Mouse (Mus musculus) T-helper 17 cell (primary cell): ENCODE measurements around the gene Gm17655.
"Not testable (repeated sequence)": the region's sequence is repeated elsewhere in the genome, so short reads cannot be mapped to it uniquely, and the experiment has no call there.

Source experiments
- in situ Hi-C, 2 experiments: fragments of 300-600 bp; cut with MboI, MseI; formaldehyde crosslinking; loops; 1 replicate in 1 of 2; 2 replicates in 1 of 2; pipeline ENCODE4 v1.15.1; 2025; ENCODE audit warnings: high pct_unique_total_duplicates in 2 of 2

The Gm17655 gene

DNA sequence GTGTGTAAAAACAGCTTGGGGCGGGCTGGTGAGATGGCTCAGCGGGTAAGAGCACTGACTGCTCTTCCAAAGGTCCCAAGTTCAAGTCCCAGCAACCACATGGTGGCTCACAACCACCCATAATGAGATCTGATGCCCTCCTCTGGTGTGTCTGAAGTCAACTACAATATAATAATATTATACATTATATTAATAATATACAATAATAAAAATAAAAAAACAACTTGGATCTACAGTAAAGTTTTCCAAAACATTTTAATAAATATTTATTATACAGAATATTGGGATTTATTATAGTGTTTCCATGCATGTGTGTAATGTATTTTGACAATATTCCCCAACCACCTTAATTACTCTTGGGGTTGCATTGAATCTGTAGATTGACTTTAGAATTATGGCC lies at the start of gene Gm17655:
Gene Gm17655, minus strand, starts transcription at position 101 of the 400 bp plus-strand sequence.
- in situ Hi-C loops: not testable (repeated sequence)

DNA sequence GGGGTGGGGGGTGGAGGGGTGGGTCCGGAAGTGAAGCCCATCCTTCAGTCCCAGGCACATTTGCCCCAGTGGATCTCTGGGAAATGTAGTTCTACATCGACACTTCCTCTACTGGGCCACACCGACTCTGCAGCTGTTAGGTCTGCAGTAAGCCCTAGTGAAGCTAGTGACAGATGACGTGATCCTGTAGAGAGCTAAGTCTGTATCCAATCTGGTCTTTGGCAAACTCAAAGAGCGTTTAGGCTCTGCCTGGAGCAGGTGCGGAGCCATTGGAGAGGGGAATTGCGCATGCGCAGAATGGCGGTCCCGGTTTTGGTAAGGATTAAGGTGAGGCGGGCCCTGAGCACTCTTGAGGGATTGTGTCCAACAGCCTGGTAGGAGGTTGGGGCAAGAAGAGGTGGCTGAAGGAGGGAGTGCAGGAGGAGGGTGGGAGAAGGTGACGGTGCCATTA lies 37.7 kb upstream of the Gm17655 start, which contains the start of gene Zfp605:
Gene Zfp605, plus strand, starts transcription at position 102 of the 451 bp plus-strand sequence.
- in situ Hi-C loops: loop anchor here (5.0 to 10.0 kb wide), 4 partner anchors 183 to 1155 kb away; no protein-coding TSS in a partner anchor

DNA sequence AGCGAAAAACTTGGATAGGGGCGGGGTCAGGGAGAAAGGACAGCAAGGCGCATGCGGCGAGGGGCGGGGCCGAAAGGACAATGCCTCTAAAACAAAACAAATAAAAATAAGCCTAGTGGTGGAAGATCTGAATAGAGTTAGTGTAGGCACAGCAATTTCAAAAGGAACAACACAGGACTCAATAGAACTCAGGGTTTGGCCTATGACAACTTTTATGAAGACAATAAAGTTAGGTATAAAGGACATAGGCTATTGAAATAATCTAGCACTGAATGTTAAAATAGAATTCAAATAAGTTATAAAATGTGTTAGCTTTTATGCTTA lies 36.0 kb upstream of the Gm17655 start:
- in situ Hi-C loops: loop anchor here (5.0 to 10.0 kb wide), 4 partner anchors 181 to 1157 kb away; no protein-coding TSS in a partner anchor

DNA sequence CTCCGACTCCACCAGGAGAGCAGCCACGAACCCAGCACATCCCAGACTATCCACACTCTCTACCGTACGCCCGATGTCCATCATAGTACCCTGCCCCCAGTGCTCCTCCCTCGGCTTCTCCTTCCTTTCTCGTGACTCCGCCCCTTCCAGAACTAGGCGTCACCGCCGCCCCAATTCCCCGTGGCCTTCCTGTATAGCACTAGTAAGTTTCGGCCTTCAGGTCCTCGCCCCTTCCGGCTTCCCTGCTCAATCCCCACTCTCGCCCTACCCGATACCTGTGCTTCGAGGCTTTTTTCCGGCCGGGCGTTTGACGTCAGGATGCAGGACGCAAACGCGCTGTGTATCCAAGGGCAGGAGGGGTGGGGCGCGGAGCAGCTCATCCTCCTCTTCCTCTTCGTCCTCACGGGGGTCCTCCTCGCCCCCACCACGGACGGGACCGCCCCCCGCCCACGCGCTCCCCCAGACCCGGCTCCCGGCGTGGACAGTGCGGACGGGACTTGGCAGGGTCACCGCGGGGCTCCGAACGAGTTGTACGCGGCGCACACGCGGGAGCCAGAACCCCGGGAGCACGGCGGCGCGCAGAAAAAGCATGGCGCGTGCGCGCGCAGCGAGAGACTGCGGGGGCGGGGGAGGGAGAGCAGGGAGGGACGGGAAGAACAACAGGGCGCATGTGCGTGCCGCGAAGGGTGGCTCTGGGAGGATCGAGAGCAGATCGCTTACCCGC lies 35.4 kb upstream of the Gm17655 start, which contains the start of gene Gtpbp6:
Gene Gtpbp6, minus strand, starts transcription at position 617 of the 724 bp plus-strand sequence.
- in situ Hi-C loops: loop anchor here (5.0 to 10.0 kb wide), 4 partner anchors 180 to 1157 kb away; no protein-coding TSS in a partner anchor

DNA sequence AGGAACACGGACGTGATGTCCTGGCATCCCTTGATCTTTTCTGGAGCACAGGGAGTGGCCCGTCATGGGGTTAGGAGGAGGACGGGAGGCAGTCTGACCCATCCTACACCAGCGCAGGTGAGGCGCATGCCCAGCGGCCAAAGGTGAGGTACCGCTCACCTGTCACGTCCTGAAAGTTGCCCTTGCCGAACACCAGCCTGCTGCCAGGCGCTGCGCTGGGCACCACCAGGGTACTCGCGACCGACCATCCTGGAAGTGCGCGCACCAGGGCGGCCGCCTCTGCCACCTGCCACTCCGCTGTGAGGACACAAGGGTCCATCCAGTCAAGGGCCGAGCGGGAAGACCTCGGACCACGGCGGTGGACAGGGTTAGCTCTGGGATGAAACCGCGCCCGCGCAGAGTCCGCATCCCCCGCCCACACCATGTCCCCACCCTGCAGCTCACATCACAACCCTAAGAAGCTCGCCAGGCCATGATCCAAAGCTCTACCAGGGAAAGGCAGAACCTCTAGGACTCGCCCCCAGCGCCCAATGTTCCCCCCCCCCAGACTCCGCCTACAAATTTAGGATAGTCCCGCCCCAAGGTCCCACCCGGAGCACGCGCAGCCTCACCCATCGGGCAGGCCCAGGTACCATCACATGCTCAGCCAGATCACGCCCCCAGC lies 34.7 kb upstream of the Gm17655 start:
- in situ Hi-C loops: loop anchor here (5.0 to 10.0 kb wide), 4 partner anchors 180 to 1158 kb away; no protein-coding TSS in a partner anchor

DNA sequence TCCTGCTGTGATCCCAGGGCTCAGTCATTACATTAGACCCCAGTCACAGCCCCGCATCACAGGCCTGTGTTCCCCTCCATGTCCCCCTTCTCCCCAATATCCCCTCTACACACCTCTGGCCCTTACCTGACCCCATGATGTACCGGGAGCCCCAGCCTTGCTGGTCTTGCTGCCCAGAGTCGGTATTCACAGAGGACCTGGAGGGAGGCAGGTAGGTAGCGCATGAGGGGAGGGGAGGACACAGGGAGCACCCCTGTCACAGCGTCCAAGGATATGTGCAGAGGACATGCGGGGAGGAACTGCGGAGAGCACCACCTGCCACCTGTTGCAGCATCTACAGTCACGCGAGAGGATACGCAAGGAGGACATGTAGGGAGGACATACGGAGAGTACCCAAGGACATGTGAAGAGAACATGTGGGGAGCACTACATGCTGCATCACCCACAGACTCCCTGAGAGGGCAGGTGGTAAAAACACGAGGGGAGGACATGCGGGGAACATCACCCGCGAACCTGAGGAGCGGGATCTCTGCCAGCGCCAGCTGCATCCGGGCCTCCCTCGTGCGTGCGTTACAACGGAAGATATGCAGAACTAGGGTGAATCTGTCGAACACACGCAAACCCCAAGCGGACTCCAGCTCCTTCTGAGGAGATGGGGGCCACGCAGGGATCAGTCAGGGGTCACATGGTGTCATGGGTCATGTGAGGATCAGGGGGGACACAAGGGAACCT lies 34.0 kb upstream of the Gm17655 start:
- in situ Hi-C loops: loop anchor here (5.0 to 10.0 kb wide), 4 partner anchors 179 to 1158 kb away; no protein-coding TSS in a partner anchor

DNA sequence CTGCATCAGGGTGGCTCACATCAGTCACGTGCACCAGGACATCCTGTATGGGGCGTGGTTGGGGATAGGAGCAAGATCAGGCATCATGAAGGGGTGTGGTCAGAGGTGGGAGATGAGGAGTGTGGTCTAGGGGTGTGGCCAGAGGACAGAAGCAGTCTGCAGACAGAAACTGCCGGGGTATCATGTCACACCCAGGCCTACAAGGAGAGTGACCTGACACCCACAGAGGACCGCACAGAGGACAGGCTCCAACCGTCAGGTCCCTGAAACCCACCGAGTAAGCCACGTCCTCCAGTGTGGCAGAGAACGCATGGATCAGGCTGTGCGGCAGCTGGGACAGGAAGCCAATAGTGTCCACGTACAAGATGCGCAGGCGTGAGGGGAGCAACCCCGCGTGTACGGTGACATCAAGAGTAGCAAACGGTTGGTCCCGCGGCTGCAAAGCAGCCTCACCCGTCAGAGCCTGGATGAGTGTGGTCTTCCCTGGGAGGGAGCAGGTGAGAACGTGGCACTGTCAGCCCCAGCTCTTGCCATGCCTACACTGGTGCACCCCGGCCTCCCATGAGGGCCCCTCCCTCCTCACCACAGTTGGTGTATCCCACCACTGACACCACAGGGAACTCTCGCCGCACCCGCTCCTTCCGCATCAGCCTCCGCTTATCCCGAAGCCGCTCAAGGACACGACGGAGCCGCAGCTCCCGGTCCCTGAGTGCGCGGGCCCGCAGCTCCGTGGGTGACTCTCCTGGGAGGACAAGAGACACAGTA lies 32.5 kb upstream of the Gm17655 start:
- in situ Hi-C loops: loop anchor here (5.0 to 10.0 kb wide), 5 partner anchors 177 to 1407 kb away; no protein-coding TSS in a partner anchor

DNA sequence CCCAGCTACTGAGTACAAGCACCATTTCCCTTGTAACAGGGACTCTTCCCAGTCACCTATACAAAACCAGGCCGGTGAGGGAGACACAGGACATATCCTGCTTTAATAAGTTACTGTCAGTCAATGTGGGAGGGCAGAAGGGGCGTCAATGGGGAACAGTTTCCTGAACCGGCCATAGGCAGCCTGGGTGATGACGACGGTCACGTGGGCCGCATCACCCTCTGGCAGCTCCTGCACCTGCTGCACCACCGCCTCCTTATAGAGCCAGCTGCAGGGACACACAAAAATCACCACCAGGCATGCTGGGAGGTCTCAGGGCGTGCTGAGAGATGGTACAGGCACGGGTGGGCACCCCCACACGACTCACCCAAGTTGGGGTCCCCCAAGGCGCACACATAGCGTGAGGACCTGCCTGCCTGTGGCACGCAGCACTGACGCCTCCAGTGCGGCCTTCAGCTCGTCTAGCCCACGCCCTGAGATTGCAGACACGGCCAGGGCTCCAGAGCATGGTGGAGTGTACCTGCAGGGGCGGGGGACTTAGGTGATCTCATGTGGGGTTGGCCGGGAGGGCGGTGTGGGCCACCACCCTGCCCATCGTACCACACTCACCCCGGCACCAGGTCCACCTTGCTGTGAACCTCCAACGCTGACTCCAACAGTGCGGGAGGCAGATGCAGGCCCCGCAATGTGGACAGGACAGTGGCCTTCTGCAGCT lies 31.7 kb upstream of the Gm17655 start:
- in situ Hi-C loops: loop anchor here in 1 of 2 experiments (5.0 to 10.0 kb wide), 2 partner anchors 1161 to 1407 kb away; no protein-coding TSS in a partner anchor

DNA sequence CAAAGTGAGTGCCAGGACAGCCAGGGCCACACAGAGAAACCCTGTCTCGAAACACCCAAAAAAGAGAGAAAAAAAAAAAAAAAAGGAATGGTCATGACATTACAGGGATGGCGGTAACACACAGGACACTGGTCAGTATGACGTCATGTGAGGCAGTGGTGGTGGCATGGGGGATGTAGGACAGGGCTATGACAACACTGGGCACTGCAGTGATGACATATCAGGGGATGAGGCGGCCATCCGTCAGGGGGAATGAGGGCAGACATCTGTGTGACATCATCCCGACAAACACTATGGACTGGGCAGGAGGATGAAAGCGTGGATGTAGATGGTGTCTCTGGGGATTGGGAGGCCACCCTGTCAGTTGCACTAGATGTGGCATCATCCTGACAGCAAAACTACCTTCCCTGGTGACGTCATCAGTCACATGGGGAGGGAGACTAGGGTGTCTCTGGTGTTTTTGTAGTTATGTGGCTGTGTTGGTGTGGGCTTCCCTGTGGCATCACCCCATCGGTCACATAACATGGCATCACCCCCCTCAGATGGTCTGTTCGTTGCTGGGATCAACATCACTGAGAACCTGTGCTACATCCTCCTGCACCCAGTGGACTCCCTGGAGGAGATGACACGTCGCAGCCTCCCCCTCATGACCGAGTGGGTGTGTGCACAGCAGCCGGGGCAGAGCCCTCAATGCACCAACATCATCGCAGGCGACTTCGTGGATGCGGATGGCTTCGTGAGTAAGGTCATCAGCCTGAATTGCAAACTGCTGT lies 30.7 kb upstream of the Gm17655 start:
- in situ Hi-C loops: loop anchor here in 1 of 2 experiments (5.0 to 10.0 kb wide), 2 partner anchors 1162 to 1406 kb away; no protein-coding TSS in a partner anchor

DNA sequence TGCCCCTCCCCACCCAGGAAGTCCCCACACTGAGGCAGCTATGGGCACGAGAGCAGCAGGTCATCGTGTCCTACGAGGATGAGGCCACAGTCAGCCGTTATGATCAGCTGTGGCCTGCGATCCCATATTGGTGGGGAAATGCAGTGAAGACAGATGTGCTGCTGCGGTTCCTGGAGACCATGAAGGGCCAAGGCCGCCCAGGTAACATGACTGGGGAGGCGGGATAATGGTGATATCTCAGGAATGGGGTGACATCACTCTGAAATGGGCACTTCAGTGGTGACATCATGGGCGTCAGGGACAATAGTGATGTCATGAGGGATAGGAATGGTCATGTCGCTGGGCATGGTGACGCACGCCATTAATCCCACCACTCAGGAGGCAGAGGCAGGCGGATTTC lies 30.1 kb upstream of the Gm17655 start:
- in situ Hi-C loops: loop anchor here in 1 of 2 experiments (5.0 to 10.0 kb wide), 2 partner anchors 1162 to 1405 kb away; no protein-coding TSS in a partner anchor

DNA sequence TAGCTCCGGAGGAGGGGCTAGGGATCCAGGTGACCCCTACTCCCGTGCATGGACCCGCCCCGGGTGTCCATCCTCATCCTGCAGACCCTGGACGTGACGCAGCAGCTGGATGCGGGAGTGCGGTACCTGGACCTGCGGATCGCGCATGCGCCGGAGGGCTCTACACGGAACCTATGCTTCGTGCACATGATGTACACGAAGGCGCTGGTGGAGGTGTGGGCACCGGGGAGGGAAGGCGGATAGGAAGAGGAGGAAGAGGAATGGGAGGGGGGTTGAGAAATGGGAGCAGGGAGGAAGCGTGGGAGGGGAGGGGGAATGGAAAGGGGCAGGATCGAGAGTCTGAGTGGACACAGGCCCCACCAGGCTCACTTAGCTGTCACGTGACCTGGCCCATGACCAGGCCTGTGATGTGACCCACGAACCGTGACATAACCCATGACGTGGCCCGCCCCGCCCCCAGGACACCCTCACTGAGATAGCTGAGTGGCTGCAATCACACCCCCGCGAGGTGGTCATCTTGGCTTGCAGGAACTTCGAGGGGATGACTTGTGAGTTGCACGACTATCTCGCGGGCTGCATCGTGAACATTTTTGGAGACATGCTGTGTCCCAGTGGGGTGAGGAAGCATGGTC lies 29.5 kb upstream of the Gm17655 start:
- in situ Hi-C loops: loop anchor here in 1 of 2 experiments (5.0 to 10.0 kb wide), 2 partner anchors 1163 to 1405 kb away; no protein-coding TSS in a partner anchor

DNA sequence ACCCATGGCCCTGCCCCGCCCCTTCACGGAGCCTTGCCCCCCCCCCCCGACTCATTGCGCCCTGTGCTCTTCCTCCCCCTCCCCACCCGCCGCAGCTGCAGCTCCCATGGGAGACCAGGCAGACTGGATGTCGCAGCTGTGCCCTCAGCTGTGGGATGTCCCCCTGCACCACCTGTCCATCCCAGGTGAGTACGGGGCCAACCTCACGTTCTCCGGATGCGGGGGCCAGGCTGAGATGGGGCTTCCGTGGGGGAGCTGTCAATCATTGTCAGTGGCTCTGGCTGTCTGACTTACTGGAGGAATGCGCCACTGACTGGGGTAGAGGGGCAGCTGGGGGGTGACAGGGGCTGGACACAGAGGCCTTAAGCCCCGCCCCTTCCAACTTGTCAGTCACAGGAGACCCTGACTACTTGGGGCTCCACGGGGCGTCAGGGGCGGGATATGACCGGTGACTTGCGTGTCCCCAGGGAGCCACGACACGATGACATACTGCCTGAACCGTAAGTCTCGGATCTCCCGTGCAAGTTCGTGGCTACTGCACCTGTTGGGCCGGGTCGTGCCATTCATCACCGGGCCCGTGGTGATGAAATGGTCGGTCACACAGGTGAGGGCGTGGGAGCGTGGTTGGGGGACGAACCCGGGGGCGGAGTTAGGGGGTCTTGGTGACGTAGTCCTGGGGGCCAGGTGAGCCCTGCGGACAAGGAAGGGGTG lies 28.8 kb upstream of the Gm17655 start:
- in situ Hi-C loops: loop anchor here in 1 of 2 experiments (5.0 to 10.0 kb wide), 2 partner anchors 1164 to 1404 kb away; no protein-coding TSS in a partner anchor

DNA sequence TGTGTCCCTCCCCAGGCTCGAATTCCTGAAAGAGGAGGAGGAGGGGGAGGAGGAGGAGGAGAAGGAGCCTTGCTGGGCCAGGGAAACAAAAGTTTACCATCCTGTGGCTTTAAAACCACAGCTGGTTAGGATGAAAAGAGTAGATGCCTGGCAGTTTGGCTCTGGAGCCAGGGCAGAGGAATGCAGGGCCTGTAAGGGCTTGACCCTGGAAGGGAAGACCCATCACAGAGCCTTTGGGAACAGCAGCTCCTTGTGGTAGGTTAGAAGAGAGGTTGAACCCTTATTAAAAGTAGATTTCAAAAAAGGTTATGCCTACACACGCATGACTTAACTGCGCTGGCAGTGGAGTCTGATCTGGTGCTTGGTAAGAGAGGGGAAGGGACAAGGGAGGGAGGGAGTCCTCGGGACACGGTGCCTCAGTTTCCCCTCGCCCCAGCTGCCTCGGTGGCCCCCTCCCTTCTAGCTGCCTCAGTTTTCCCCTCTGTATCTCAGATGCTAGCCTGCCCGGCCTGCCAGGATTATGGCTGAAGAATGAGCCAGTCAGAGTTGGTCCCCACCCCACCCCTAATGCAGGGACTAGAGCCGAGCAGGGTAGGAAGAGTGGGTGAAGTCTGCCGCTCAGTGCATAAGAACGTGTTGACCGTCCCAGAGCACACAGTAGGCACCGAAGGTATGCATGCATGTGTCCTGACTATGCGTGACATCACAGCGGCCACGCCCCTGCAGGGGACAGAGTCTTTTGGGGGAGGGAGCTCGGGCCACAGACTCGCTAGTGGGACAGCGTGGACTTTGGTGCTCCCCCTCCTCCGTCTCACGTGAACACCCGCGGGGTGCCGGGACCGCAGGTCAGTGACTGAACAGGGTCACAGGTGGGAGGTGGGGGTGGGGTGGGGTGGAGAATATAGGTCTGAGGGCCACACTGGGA lies 27.6 kb upstream of the Gm17655 start, which contains the start of gene Plcxd1:
Gene Plcxd1, plus strand, starts transcription at position 314 of the 925 bp plus-strand sequence.
- in situ Hi-C loops: loop anchor here in 1 of 2 experiments (5.0 to 10.0 kb wide), 4 partner anchors 235 to 1905 kb away; no protein-coding TSS in a partner anchor

DNA sequence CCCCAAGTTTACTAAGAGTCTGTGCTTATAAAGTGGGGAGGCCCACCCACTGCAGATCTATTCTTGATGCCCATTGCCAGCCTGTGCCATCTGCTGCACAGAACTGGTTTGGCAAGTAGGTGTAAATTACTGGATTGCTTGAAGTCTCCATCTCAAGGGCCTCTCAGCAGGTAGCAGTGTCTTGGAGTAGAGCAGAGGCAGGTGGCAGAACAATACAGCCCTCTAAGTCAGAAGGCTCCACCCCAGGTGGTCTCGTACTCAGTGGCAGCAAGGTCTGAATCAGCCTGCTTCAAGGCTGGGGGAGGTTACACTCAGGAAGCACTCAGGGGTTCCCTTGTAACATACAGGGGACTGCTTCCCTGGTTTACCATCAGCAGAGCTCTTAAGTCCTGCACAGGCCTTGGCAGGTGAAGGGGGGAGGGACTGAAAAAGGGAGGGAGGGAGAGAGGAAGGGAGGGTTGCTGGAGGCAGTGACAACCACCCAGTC lies 26.7 kb upstream of the Gm17655 start:
- in situ Hi-C loops: loop anchor here in 1 of 2 experiments (10.0 kb wide), 2 partner anchors 234 to 1904 kb away; no protein-coding TSS in a partner anchor

DNA sequence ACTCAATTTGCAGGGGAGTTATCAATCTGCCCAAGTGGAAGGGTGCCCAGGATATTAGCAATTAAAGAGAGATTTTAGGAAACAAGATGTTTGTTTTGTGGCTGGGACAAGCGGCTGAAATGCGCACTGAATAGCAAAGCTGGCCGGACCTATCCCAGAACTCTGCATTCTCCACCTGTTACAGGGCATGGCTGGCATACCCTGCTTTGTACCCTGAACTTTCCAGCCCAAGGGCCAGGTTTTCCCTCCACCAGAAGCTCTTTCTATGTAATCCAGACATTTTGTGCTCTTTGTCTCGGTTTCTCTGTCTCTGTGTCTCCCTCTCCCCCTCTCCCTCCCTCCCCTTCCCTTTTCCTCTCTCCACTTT lies 22.5 kb upstream of the Gm17655 start:
- in situ Hi-C loops: loop anchor here in 1 of 2 experiments (10.0 kb wide), 2 partner anchors 230 to 1900 kb away; no protein-coding TSS in a partner anchor
